Mouse (Mus musculus): ENCODE measurements at regions not wholly inside any gene's neighbourhood (a gene's known extent, or its start where the extent isn't known, plus 50 kb on each side); places are given as distances from the start of the nearest gene placed in this dataset.

DNA sequence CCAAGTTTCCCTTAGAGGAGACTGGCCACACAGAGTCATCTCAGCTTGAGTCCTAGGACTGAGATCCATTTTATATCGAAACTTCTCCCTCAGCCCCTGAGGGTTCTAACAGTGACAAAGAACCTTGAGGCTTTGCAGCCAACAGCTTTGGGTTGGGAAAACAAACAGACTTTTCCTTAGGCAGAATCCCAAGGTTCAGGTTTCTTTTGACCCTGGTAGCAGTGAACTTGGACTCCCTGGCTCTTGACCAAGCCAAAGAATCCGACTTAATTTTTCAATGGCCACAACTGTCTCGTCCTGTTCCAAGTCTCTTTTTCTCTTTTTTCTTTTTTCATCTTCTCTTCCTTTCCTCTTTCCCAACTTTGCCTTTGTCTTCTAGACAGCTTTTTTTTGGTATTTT lies 60.9 kb upstream of the Serpine2 start:
- TF ChIP-seq EP300 (IDR thresholded peaks at IDR 0.05; ENCODE audit: low read depth) (no peak), CTCF (IDR thresholded peaks at IDR 0.05; ENCODE audit: low read depth) (no peak)

All from heart, postnatal 0 days (tissue).